Mouse (Mus musculus): ENCODE results near the gene Snapc5. TPM values are rescaled to one million over a fixed set of nuclear protein-coding genes. Genes with fewer than 3 reads are reported as not detected.

Gene Snapc5
- 39.4 and 46.3 TPM in 2 replicates for polyA plus RNA-seq (2015; fragmentation: Nextera tagmentation; extraction: Ambion mirVana)

DNA sequence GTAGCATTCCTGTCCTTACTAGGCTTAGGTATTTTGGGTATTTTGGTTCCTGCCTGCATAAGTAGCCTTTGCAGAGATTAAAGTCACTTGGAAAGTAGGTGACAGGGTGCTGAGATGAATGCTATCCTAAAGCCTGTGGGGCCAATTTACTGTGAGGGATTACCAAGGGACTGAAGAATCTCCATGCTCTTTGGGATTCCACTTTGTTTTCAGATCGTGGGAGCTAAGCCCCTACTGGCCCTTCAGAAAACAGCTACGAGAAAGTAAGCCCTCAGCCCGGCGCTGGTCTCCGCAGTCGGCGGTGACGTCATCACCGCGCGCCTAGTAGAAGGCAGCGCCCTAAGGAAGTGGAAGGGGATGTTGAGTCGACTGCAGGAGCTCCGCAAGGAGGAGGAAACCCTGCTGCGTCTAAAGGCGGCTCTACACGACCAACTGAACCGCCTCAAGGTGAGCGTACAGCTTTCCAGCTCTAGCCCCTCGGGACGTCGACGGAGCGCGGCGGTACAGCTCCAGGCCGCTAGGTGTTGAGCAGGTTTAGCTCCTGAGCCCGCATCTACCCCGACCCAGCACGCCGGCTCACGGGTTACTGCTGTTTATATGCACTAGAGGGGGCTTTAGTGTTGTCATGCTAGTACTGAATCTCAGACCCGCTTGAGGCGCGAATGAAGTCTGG is at the start of gene Snapc5:
Gene Snapc5, plus strand, starts transcription at position 301 of the 673 bp plus-strand sequence.

DNA sequence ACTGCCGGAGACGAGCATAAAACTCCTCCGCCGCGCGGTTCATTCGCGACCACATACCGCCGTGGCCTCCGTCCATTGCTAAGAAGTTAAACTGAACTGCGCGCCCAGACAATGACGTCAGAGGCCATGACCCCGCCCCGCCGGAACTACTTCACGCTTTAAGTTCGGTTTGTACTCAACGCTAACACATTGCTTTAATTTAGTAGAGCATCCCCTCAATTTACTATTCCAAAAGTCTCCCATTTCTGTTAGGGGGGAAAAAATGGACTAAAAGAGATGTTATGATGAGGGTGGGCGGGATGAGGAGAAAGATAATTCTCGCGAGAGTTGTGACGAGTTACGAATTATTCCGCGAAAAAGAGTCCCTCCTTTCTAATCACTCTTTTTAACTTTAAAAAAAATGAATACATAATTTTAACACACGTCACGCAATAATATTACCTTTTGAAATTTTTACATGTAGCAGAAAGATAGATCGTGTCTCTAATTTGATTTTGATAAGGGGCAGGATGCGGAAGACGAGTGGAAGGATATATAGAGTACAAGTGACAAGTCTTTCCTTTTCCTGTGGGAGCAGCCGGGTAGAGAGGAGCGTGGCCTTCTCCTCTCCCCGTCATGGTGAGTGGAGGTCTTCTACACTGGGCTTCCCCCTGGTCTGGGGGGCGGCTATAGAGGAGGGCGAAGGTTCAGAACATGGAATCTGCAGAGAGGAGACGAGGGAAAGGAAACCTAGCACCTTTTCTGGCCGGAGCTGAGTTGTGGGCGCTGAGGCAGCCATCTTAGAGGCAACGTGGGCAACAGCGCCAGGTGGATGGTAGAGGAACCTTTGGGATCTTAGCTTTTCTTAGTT is 6.0 kb upstream of the Snapc5 start, which contains the start of the genes Zwilch and Rpl4:
Gene Zwilch, minus strand, starts transcription at position 289 of the 850 bp plus-strand sequence.
Gene Rpl4, plus strand, starts transcription at position 560 of the 850 bp plus-strand sequence.

Small RNA genes within 50 kb of the gene (microRNA-seq; reads per million reads assigned to microRNA genes)
- not detected for gene Gm24106 (ENCODE audit: borderline replicate concordance, insufficient number of aligned reads)

Other genes starting within 250 kb of the Snapc5 start
- 4.0 and 9.1 TPM in 2 replicates for gene Smad6, start 157.2 kb upstream of the Snapc5 start, polyA plus RNA-seq (2015; fragmentation: Nextera tagmentation; extraction: Ambion mirVana)
- 0.13 and 0.36 TPM in 2 replicates for gene Lctl, start 62.1 kb upstream of the Snapc5 start, polyA plus RNA-seq (2015; fragmentation: Nextera tagmentation; extraction: Ambion mirVana)
- gene Zwilch, start 6.2 kb upstream of the Snapc5 start, polyA plus RNA-seq (2015; fragmentation: Nextera tagmentation; extraction: Ambion mirVana), result 3.4 and 5.9 TPM in 2 replicates
- gene Rpl4, start 5.9 kb upstream of the Snapc5 start, polyA plus RNA-seq (2015; fragmentation: Nextera tagmentation; extraction: Ambion mirVana), result 918 and 950 TPM in 2 replicates
- gene Uchl4, start 55.9 kb downstream of the Snapc5 start, polyA plus RNA-seq (2015; fragmentation: Nextera tagmentation; extraction: Ambion mirVana), result 0.94 and 1.8 TPM in 2 replicates
- 53.0 and 64.7 TPM in 2 replicates for gene Map2k1, start 74.4 kb downstream of the Snapc5 start, polyA plus RNA-seq (2015; fragmentation: Nextera tagmentation; extraction: Ambion mirVana)
- 121 and 136 TPM in 2 replicates for gene Tipin, start 102.3 kb downstream of the Snapc5 start, polyA plus RNA-seq (2015; fragmentation: Nextera tagmentation; extraction: Ambion mirVana)
- 7.7 and 11.0 TPM in 2 replicates for gene Dis3l, start 162.0 kb downstream of the Snapc5 start, polyA plus RNA-seq (2015; fragmentation: Nextera tagmentation; extraction: Ambion mirVana)
- gene Megf11, start 206.4 kb downstream of the Snapc5 start, polyA plus RNA-seq (2015; fragmentation: Nextera tagmentation; extraction: Ambion mirVana), result 2.4 and 2.8 TPM in 2 replicates

All from adrenal gland, postnatal 0 days (tissue).